Mouse (Mus musculus): ENCODE data around the gene Il25.

DNA sequence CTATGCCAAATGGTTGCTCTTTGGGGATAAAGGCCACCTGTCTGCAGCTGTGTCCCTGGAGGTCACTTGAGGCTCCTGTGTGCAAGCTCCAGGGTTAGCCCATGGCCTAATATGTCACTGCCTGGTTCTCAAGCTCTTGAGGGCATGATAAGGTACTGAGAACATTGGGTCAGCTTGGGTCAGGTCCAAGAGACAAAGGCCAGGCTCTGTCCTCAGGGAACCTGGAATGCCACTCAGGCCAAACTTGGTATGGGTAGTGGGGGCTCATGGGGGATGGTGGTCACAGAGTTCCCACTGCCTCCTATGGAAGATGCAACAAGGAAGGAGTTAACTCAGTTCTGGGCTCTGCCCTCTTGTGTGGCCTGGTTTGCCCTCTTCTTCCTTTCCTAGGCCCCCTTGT, 35.8 kb downstream of the Il25 start:
- TF ChIP-seq POLR2A (IDR thresholded peaks at IDR 0.05; ENCODE audit: low read depth, low read length) (no peak), CTCF (conservative IDR thresholded peaks at IDR 0.05; ENCODE audit: insufficient read depth, insufficient read length, low read depth, low read length) (no peak)
